Mouse (Mus musculus) lung, postnatal 0 days (tissue): ENCODE results near the gene Aldh1l1.

Experiments used
- CTCF ChIP-seq: IDR thresholded peaks from 2 replicates; pipeline ENCODE4 v1.5.1; 2016; ENCODE audit warnings: antibody characterized with exemption, mild to moderate bottlenecking
- EP300 ChIP-seq: IDR thresholded peaks from 2 replicates; pipeline ENCODE4 v1.6.1; 2016; ENCODE audit warnings: antibody characterized with exemption, mild to moderate bottlenecking, control low read depth

- TF ChIP-seq CTCF (no peak), EP300 (no peak)
Measured at GRCm38 (mm10) chr6:90546274-90546673, 60.0 kb downstream of the Aldh1l1 start.
